Mouse (Mus musculus): ENCODE data around the gene Fibcd1.

GRCm38 (mm10) chr2:31838868-31839267 lies 6.9 kb downstream of the Fibcd1 start:
- no peak for TF ChIP-seq CTCF (IDR thresholded peaks at IDR 0.05; ENCODE audit: extremely low read depth, insufficient read depth, insufficient read length, insufficient replicate concordance)
- no peak for TF ChIP-seq POLR2A (IDR thresholded peaks at IDR 0.05; ENCODE audit: low read depth, low read length)

All from spleen, adult 2 months (tissue).